Mouse (Mus musculus) adrenal gland, postnatal 36 days (tissue): ENCODE results near the gene Tlr7. TPM values are rescaled to one million over a fixed set of nuclear protein-coding genes. Genes with fewer than 3 reads are reported as not detected.
A peak's percentile ranks its signal among the peaks of the same experiment; 100 is the strongest.

Experiments
- DNase-seq, 2 experiments: peaks; one replicate each; pipeline ENCODE4 v3.0.0; 2021; ENCODE audit warnings: mixed read lengths in 1 of 2
- total RNA-seq, 2 experiments: library from RNA; stranded (reverse); gene quantifications; 2 replicates each; pipeline ENCODE4 v1.2.3; 2021

The Tlr7 gene
- total RNA-seq, 2 experiments from 2014 or later = 1.9 to 5.4 TPM

GRCm38 (mm10) chrX:167276953-167277352 lies 53.4 kb downstream of the Tlr7 start:
- DNase-seq = peak; percentile 55 to 67

GRCm38 (mm10) chrX:167276551-167276950 lies 53.8 kb downstream of the Tlr7 start:
- DNase-seq = no peak

- no peak for DNase-seq
Measured at GRCm38 (mm10) chrX:167264086-167264485, 66.3 kb downstream of the Tlr7 start, which contains the start of gene Tlr8. Gene Tlr8, minus strand, starts transcription at chrX:167264329.

- DNase-seq = no peak
Measured at GRCm38 (mm10) chrX:167263530-167263929, 66.8 kb downstream of the Tlr7 start.

Other genes with a start within 250 kb of the Tlr7 start
- 100 to 1,000 TPM; 356 to 454 TPM for gene Tmsb4x, start 121.2 kb downstream of the Tlr7 start, total RNA-seq
- 1 to 10 TPM; 2.0 to 4.5 TPM for gene Tlr8, start 66.2 kb downstream of the Tlr7 start, total RNA-seq
- 10 to 100 TPM; 22.2 to 29.6 TPM for gene Prps2, start 52.2 kb upstream of the Tlr7 start, total RNA-seq